Mouse (Mus musculus) cerebellum, adult 2 months (tissue): Measurements from ENCODE around the gene Coq6. TPM values are rescaled to one million over a fixed set of nuclear protein-coding genes. Genes with fewer than 3 reads are reported as not detected.

Source experiments
- DNase-seq, 2 experiments: peaks; one replicate each; pipeline ENCODE4 v3.0.0; 2021
- H3K27ac ChIP-seq: fragments of 200-500 bp; 2 replicates; pipeline ENCODE4 v1.5.1; 2012; ENCODE audit warnings: low read length, control low read depth, inconsistent platforms; ENCODE audit not compliant: insufficient read depth
- H3K27me3 ChIP-seq: fragments of 200-500 bp; 2 replicates; pipeline ENCODE4 v1.6.1; 2012; ENCODE audit warnings: inconsistent platforms, mild to moderate bottlenecking, low read length, moderate library complexity; ENCODE audit not compliant: control insufficient read depth, insufficient read depth
- H3K4me1 ChIP-seq: fragments of 200-500 bp; 2 replicates; pipeline ENCODE4 v1.6.1; 2011; ENCODE audit warnings: low read length; ENCODE audit not compliant: control insufficient read depth, insufficient read depth
- H3K4me3 ChIP-seq: fragments of 200-500 bp; replicated peaks from 2 replicates; pipeline ENCODE3; 2011; ENCODE audit warnings: mild to moderate bottlenecking, low read depth, low read length, control low read depth; ENCODE audit not compliant: insufficient read depth
- CTCF ChIP-seq: fragments of 200-500 bp; IDR thresholded peaks from 2 replicates; pipeline ENCODE4 v1.5.1; 2011; ENCODE audit warnings: low read depth, mild to moderate bottlenecking, control low read depth, low read length, moderate library complexity, borderline replicate concordance; ENCODE audit not compliant: insufficient read depth
- POLR2A ChIP-seq: fragments of 200-500 bp; IDR thresholded peaks from 2 replicates; pipeline ENCODE4 v1.6.1; 2011; ENCODE audit warnings: low read length, control low read depth, borderline replicate concordance; ENCODE audit not compliant: insufficient read depth
- WGBS: fragments of 180-500 bp; shearing (Covaris S2); methylation state at CpG from one replicate; pipeline ENCODE4 v1.1.7; 2018; 5-methylcytosine and 5-hydroxymethylcytosine counted together
- polyA plus RNA-seq: library from polyadenylated mRNA; depleted of rRNA; stranded (reverse); fragments of >200 nt; gene quantifications from 2 replicates; pipeline ENCODE4 v1.2.3, GENCODE M21; 2012; rRNA removed

Gene Coq6
- polyA plus RNA-seq, 1 experiment: 39.9 TPM

DNA sequence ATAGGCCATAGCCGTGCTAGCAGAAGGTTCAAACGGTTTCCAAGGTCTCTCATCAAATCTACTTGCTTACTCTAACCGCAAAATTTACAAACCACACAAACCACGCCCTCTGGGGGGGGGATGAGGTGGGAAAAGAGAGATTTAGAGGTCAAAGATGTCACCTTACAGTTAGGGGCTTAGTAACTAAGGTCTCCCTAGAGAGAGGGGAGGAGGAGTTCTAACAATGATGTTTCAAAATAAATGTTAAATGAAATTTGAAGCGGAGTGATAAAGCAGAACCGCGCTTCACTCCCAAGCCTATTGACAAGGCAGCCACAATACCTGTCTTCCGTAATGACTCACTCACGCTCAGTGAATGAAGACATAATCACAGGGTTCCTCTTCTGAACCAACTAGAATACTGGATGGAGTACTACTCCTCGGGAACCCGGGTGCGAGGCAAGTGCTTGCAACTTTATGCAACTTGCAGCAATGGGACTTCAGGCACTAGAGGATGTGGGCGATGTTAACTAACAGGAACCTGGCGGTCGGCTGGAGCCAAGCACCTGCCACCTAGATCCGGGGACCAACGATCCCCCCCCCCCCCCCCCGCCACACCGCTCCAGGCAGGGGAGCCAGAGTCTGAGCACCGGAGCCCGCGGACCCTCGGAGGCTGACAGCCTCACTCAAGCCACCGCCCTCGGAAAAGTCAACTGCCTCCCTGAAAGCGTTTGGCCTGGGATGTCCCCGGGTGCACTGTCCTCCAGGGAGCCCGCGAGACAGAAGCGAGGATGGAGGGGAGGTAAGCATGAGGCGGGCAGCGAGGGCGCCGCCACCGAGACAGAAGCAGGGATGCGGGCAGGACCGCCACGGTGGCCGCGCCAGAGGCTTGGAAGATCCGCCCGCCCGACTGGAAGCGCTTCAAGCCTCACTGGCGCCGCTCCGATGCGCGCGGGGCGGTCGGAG is 46.7 kb downstream of the Coq6 start:
- H3K27ac ChIP-seq: peak overlapping the region; percentile 83
- TF ChIP-seq POLR2A: no peak
- 0 out of 2 replicates have a peak, but pooled peaks have one; percentile 2 for TF ChIP-seq CTCF
- H3K27me3 ChIP-seq: no peaks in the 10 kb centered on the region
- under 1% methylated on average over 52 of the region's 52 CpGs for WGBS
- H3K4me1 ChIP-seq: no peaks in the 10 kb centered on the region; the same call in 1 of the 2 replicates
- H3K4me3 ChIP-seq: peak overlapping the region; percentile 80
- peak; percentile 26 to 49 for DNase-seq

DNA sequence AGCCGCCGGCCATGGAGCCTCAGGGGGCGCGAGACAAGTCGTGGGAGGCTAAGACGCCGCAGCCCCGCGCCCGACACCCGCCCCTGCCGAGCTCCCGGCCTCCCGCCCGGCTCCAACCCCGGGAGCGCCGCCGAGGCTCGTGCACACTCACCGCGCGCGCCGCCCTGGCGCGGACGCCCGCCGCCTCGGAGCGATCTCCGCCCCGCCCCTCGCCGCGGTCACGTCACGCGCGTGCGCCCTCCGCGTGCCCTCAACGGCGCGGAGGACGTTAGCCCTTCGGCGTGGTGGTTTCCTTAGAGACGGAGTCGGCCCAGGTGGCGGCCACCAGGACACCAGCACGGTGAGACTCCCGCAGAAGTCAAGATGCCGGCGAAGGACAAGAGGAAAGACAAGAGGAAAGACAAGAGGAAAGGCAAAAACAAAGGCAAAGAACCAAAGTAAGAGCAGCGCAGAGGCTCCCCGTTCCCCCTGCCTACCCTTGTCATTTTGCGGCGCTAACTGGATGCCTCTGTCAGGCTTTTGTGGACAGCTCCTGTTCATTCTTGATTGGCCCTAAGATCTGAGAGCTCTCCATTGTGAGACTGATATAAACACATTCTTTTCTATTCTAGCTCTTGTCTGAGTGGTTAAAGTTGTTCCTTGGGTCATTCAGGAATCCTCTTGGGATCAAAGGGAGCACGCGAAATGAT is 47.5 kb downstream of the Coq6 start, which contains the start of the genes Entpd5 and Bbof1:
TSS of gene Entpd5 (minus strand) at position 211 of the 689 bp plus-strand sequence.
TSS of gene Bbof1 (plus strand) at position 253 of the 689 bp plus-strand sequence.
- Histone ChIP-seq H3K4me1 (no peaks in the 10 kb centered on the region; the same call in 1 of the 2 replicates), H3K27me3 (no peaks in the 10 kb centered on the region), H3K27ac (peak within 1 kb of the TSS; percentile 83), H3K4me3 (peak within 1 kb of the TSS; percentile 80)
- no peak for TF ChIP-seq CTCF
- peak; percentile 64; the same call in 1 of the 2 replicates for TF ChIP-seq POLR2A
- 1% methylated on average over 63 of the region's 63 CpGs for WGBS
- DNase-seq: peak; percentile 94 to 95

DNA sequence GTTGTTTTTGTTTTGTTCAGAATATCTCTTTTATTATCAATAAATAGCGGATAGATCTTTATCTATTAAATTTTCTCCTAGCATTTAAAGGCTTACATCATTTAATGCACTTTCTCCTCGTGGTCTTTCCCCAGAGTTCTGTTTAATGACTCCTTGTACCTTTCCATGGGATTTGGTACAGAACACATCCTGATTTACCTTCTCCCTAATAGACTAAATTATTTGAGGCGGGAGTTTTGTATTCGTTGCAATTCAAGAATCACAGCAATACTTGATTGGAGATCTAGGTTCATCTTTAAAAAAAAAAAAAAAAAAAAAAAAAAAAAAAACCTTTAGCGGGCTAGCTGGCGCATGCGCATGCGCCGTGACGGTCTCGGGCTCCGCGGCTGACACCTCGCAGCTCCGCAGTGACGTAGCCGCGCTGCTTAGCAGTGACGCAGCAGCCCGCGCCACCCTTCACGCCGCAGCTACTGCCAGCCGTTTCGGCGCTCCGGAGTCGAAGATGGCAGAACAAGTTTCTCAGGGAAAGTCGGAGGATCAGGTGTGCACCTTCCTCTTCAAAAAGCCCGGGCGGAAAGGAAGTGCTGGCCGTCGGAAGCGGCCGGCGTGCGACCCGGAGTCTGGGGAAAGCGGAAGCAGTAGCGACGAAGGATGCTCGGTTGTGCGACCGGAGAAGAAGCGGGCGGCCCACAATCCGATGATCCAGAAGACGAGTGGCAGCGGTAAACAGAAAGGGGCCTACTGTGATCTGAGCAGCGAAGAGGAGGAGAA is 55.6 kb downstream of the Coq6 start, which contains the start of gene Rnf113a2:
TSS of gene Rnf113a2 (plus strand) at position 363 of the 771 bp plus-strand sequence.
- TF ChIP-seq POLR2A (peak; percentile 89), CTCF (no peak)
- peak; percentile 84 to 85 for DNase-seq
- H3K4me3 ChIP-seq: peak within 1 kb of the TSS; percentile 78
- H3K27ac ChIP-seq: peak within 1 kb of the TSS; percentile 37; the same call in 1 of the 2 replicates
- 3% methylated on average over 50 of the region's 50 CpGs for WGBS
- no peaks in the 10 kb centered on the region for H3K4me1 ChIP-seq
- no peaks in the 10 kb centered on the region for H3K27me3 ChIP-seq

DNA sequence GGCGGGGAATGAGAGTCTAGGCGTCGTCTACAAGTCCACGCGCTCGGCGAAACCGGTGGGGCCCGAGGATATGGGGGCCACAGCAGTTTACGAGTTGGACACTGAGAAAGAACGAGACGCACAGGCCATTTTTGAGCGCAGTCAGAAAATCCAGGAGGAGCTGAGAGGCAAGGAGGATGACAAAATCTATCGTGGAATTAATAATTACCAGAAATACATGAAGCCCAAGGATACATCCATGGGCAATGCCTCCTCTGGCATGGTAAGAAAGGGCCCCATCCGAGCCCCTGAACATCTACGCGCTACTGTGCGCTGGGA is 56.1 kb downstream of the Coq6 start:
- 42% methylated on average over 18 of the region's 18 CpGs for WGBS
- Histone ChIP-seq H3K4me1 (no peaks in the 10 kb centered on the region), H3K27ac (no peak overlapping the region), H3K4me3 (peak overlapping the region; percentile 78), H3K27me3 (no peaks in the 10 kb centered on the region)
- no peak for TF ChIP-seq POLR2A
- TF ChIP-seq CTCF: no peak
- no peak for DNase-seq

Other genes with a start within 250 kb of the Coq6 start
- gene Dnal1, start 247.3 kb upstream of the Coq6 start, polyA plus RNA-seq: 22.6 and 23.8 TPM in 2 replicates
- gene Pnma1, start 213.2 kb upstream of the Coq6 start, polyA plus RNA-seq: 0.68 and 0.84 TPM in 2 replicates
- 8.4 and 9.7 TPM in 2 replicates for gene Elmsan1, start 142.8 kb upstream of the Coq6 start, polyA plus RNA-seq
- gene Ptgr2, start 76.4 kb upstream of the Coq6 start, polyA plus RNA-seq: 28.8 and 30.2 TPM in 2 replicates
- 44.4 and 52.4 TPM in 2 replicates for gene Zfp410, start 44.8 kb upstream of the Coq6 start, polyA plus RNA-seq
- 10.8 and 10.9 TPM in 2 replicates for gene Fam161b, start 176 bp downstream of the Coq6 start, polyA plus RNA-seq
- gene Entpd5, start 47.4 kb downstream of the Coq6 start, polyA plus RNA-seq: 26.2 and 29.0 TPM in 2 replicates
- 4.3 and 4.4 TPM in 2 replicates for gene Bbof1, start 47.4 kb downstream of the Coq6 start, polyA plus RNA-seq
- 17.6 and 20.2 TPM in 2 replicates for gene Rnf113a2, start 55.5 kb downstream of the Coq6 start, polyA plus RNA-seq
- gene Aldh6a1, start 89.3 kb downstream of the Coq6 start, polyA plus RNA-seq: 39.4 and 43.7 TPM in 2 replicates
- gene Lin52, start 89.8 kb downstream of the Coq6 start, polyA plus RNA-seq: 31.1 and 34.7 TPM in 2 replicates
- gene Vsx2, start 208.1 kb downstream of the Coq6 start, polyA plus RNA-seq: 1.6 and 2.2 TPM in 2 replicates